Mouse (Mus musculus) adrenal gland, postnatal 25 days (tissue): ENCODE measurements around the gene Klhdc8b. TPM values are rescaled to one million over a fixed set of nuclear protein-coding genes. Genes with fewer than 3 reads are reported as not detected.

Experiments
- DNase-seq: peaks from one replicate; pipeline ENCODE4 v3.0.0; 2021; ENCODE audit warnings: mixed read lengths
- long read RNA-seq: library from polyadenylated mRNA; stranded (forward); transcript quantifications from one replicate; pipeline ENCODE4 v2.0.0, GENCODE M21; 2021
- total RNA-seq: library from RNA; stranded (reverse); gene quantifications from 2 replicates; pipeline ENCODE4 v1.2.3, GENCODE M21; 2021

The Klhdc8b gene
- total RNA-seq, result 33.2 and 38.8 TPM in 2 replicates
- long read RNA-seq, transcript Klhdc8b-201 (6 exons, 1,897 nt), result major isoform, 12 of 33 reads
- long read RNA-seq, partial matches to known transcripts, result 6 of 33 reads
- long read RNA-seq, other reads (novel, unspliced or antisense), result 13 of 33 reads

DNA sequence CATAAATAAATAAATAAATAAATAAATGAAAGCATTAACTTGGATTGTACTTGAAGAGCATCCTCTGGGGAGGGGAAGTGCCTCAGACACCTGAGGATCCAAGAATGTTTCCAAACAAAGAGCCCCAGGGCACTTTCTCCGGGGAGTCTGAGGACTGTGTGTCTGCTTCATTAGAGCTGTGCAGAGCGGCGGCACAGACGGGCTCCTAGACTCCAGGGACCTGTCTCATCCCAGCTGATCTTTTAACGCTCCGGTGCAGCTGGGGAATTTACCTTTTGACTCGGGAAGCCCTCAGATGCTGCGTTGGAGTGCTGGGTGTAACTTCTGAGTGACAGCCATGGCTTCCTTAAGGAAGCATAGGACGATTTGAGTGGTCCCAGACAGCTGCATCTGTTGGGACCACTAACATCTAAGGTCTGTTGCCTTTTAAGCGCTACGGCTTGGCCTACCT lies at the start of gene Klhdc8b:
Gene Klhdc8b, minus strand, starts transcription at position 401 of the 451 bp plus-strand sequence.
- no peak for DNase-seq

DNA sequence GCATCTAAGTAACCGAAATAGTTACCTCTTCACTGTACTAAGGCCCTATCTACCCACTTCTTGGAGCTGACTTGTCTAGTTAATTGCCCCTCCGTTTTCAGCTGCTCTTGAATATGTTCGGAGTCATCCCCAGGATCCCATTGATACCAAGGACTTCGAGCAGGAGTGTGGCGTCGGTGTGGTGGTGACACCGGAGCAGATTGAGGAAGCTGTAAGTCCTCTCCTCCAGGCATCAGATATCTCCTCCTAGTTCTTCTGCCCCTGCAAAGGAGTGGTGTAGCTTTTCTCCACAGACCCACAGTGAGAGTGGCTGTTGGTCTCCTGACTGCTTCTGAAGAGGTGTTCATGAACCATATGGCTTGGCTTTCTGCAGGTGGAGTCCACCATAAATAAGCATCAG lies 47.4 kb upstream of the Klhdc8b start:
- DNase-seq, result no peak

DNA sequence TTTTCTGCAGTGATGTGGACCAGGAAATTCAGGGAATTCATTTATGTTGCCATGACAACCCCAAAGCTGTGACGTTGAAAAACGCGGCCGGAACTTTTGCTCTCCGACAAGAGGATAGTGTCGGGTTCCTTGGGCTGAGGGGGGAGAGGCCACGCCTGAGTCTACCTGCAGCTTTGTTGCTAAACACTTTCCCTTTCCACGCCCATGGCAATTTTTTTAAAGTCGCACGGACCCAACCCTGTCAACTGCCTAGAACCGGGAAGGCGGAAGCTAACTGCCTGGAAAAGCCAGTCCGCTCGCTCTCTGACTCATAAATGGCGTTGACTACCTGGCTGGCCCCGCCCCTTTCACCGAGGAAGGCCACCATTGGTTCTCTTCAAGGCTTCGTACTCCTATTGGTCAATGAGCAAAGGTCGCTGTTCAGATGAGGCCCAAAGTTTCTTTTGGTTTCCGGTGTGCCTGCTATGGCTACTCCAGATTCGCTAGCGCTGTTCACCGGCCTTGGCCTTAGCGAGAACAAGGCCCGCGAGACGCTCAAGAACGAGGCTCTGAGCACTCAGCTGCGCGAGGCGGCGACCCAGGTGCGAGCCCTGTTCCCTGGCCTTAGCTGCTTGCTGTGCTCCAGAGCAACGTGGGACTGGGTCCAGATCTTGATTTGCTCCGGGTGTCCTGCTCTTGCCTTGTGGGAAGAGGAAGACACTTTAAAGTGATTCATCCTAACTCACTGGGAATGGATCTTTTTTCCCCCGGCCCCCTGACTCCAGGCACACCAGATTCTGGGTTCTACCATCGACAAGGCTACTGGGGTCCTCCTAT lies 46.4 kb upstream of the Klhdc8b start, which contains the start of gene Qars:
Gene Qars, plus strand, starts transcription at position 88 of the 816 bp plus-strand sequence.
- peak; percentile 92 for DNase-seq

DNA sequence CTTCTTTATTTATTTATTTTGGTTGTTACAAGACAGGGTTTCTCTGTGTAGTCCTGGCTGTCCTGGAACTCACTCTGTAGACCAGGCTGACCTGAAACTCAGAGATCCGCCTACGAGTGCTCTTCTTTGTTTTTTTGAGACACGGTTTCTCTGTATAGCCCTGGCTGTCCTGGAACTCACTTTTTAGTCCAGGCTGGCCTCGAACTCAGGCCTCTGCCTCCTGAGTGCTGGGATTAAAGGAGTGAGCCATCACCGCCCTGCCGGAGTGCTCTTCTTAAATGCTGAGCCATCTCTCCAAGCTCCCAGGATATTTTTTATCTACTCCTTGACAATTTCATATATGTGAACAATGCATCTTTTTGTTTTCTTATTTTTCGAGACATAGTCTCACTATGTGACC lies 45.5 kb upstream of the Klhdc8b start:
- no peak for DNase-seq

DNA sequence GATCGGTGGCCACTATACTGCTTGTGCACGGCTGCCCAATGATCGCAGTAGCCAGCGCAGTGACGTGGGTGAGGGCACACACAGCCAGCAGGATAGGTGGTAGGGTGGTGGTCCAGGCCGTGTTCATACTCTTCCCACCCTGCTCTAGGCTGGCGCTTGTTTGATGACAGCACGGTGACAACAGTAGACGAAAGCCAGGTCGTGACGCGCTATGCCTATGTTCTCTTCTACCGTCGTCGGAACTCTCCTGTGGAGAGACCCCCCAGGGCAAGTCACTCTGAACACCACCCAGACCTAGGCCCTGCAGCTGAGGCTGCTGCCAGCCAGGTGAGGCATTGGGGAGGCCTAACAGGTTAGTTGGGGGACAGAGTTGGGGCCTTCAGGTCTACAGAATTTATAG lies 38.6 kb upstream of the Klhdc8b start:
- DNase-seq, result no peak

DNA sequence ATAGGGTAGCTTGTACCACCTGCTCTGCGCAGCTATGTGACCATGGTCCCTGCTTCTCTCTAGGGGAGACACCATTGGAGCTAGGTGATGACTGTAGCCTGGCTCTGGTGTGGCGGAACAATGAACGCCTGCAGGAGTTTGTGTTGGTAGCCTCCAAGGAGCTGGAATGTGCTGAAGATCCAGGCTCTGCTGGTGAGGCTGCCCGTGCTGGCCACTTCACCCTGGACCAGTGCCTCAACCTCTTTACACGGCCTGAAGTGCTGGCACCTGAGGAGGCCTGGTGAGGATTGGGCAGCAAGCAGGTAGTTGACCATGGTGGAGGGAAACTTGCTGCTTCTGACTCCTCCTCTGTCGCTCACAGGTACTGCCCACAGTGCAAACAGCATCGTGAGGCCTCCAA lies 37.9 kb upstream of the Klhdc8b start:
- no peak for DNase-seq

DNA sequence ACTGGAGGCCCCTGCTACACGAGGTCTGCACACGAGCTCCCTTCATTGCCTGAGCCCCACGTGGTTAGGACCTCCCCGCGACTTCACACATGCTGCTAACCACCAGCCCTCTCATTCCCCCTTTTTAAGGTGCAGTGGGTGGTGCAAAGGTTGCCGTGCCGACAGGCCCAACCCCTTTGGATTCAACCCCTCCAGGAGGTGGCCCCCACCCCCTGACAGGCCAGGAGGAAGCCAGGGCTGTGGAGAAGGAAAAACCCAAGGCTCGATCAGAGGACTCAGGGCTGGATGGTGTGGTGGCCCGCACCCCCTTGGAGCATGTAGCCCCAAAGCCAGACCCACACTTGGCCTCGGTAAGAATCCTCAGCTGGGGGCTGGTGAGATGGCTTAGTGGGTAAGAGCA lies 33.5 kb upstream of the Klhdc8b start:
- no peak for DNase-seq

DNA sequence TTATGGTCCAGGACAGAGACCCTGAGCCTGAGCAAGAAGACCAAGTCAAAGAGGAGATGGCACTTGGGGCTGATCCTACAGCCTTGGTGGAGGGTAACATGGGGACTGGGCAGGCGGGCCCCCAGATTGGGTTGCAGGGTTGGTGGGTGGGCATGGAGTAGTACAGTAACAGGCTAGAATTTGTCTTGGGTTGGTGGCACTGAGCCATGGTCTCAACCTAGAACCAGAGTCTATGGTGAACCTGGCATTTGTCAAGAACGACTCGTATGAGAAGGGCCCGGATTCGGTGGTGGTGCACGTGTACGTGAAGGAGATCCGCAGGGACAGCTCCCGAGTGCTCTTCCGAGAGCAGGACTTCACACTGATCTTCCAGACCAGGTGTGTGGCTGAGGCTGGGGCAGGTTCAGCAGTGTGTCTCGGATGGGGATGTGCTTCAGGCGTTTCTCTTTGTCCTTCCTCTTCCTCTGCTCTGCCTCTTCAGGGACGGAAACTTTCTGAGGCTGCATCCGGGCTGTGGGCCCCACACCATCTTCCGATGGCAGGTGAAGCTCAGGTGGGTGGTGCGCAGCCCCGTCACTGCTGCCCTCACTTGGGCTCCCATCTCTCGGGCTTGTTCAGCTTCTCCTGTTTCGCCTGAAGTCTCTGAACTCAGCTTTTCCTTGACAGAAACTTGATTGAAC lies 32.9 kb upstream of the Klhdc8b start:
- DNase-seq, result no peak

DNA sequence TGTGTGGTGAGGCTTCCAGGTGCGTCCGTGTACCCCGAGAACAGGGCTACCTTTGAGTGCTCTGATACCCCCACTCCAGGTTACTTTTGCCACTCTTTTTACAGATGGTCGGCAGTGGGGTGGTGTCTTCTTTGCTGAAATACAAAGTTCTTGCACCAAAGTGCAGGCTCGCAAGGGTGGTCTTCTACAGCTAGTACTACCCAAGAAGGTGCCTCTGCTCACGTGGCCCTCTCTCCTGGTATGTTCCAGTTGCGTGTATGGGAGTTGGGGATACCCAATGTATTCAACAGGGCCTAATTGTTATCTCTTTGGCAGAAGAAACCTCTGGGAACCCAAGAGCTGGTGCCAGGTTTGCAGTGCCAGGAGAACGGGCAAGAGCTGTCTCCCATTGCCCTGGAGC lies 31.9 kb upstream of the Klhdc8b start:
- DNase-seq, result no peak

DNA sequence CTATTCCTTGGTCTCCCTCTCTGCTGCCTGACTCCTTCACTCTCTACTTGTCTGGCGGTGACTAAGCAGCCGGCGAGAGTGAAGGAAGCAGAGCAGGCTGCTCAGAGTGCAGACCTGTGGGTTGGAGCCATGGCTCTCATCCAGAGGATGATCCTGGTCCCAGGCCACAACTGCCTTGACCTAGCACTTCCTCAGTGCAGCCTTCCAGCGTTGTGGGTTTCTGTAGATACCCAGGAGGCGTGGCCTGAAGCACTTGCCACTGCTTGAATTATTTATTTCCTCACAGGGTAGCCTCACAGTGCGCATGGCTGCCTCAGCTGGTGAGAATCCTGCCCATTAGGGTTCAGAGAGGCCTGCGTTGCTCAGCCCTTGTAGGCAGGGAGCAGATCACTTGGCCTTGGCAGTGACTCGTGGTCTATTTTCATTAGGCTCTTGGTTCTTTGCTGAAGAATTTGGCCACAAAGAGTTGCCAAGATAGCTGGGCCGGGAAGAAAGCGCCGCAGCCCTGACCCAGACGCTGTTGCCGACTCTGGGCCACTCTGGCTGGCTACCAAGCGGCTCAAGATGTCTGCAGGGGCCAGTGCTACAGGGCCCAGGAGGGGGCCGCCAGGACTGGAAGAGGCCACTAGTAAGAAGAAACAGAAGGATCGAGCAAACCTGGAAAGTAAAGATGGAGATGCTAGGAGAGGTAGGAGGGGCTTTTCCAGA lies 30.8 kb upstream of the Klhdc8b start:
- peak; percentile 74 for DNase-seq

DNA sequence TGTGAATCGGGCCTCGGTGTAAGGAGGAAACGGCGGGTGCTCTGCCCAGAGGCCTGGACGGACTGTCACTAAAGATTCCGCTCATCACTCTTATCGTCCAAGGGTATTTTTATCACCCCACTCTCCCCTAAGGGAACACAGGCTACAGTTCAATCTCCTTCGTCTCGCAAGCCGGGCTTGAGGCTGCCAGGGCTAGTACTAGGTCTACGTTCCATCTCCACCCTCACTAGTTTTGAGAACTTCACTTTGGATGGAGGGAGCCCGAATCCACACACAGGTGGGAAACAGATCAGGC lies 29.9 kb upstream of the Klhdc8b start:
- DNase-seq, result no peak

DNA sequence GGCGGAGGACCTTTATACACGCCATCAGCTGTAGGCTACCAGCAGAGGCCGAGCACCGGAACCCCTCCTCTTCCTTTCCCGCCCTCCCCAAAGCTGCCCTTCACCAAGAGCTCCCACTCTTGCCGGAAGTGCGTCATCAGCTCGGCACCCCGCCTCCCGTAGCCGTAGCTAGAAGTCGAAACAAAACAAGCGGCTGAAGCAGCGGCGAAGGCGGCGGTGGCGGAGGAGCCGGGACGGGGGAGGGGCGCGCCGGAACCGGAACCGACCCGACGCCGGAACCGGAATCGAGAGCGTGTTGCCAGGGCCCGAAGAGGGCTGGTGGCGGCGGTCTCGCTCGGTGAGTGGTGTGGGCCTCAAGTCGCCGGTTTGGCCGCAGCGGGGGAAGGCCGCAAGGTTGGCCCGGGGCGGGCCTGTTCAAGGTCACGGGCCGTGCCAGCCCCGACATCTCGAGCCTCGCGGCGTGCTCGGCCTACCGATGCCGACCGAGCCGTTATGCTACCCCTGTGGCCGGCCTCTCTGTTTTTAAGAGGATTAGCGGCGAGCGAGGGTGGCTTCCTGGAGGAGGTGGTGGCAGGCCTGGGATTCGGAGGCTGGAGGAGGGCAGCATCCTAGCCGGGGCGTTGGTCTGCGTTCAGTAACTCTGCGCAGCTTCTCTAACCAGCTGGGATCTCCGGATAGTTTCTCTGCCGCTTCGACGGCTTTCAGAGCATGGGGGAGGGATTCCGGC lies 29.3 kb upstream of the Klhdc8b start, which contains the start of gene Usp19:
Gene Usp19, plus strand, starts transcription at position 44 of the 727 bp plus-strand sequence.
- peak; percentile 95 for DNase-seq

DNA sequence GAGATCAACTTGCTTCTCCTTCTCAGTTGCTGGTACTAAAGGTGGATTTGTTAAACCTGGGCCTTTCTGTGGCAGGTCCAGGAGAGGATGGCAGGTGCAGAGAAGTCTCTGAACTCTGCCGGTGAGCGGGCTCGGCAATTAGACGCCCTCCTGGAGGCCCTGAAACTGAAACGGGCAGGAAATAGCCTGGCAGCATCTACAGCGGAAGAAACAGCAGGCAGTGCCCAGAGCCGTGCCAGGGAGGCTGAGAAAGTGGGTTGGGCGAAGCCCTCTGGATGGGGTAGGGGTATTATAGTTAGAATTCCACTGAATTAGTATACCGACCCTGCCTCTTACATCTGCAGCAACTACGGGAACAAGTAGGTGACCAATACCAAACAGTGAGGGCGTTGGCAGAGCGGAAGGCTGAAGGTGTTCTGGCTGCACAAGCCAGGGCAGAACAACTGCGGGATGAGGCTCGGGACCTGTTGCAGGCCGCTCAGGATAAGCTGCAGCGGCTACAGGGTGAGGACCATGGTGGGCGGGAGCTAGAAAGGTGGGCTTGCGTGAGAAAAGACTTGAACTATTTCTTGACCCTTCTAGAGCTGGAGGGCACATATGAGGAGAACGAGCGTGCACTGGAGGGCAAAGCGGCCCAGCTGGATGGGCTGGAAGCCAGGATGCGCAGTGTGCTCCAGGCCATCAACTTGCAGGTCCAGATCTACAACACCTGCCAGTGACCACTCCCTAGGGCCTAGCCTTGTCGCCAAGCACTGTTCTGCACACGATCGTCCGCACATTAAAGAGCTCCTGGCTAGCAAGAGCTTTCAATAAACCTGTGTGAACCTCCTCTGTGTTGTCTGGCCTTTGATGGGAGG lies 28.5 kb upstream of the Klhdc8b start:
- DNase-seq, result no peak

DNA sequence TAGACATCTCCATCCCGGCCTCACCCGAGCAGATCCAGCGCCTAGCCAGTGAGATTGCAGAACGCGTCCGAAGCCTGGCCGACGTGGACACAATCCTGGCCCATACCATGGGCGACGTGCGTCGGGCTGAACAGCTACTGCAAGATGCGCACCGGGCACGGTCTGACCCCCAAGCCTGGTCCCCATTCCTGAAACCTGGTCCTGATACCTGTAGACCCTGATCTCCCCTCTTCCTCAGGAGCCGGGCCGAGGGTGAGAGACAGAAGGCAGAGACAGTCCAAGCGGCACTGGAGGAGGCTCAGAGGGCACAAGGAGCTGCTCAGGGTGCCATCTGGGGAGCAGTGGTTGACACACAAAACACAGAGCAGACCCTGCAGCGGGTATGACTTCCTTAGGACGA lies 27.8 kb upstream of the Klhdc8b start:
- no peak for DNase-seq

DNA sequence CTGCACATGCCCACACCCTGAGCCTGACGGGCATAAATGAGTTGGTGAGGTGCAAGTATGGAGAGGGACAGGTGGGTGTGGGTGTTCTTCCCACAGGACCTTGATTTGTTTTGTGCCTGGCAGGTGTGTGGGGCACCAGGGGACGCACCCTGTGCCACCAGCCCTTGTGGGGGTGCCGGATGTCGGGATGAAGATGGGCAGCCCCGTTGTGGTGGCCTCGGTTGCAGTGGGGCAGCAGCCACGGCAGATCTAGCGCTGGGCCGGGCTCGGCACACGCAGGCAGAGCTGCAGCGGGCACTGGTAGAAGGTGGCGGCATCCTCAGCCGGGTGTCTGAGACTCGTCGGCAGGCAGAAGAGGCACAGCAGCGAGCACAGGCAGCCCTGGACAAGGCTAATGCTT lies 27.0 kb upstream of the Klhdc8b start:
- DNase-seq, result no peak

DNA sequence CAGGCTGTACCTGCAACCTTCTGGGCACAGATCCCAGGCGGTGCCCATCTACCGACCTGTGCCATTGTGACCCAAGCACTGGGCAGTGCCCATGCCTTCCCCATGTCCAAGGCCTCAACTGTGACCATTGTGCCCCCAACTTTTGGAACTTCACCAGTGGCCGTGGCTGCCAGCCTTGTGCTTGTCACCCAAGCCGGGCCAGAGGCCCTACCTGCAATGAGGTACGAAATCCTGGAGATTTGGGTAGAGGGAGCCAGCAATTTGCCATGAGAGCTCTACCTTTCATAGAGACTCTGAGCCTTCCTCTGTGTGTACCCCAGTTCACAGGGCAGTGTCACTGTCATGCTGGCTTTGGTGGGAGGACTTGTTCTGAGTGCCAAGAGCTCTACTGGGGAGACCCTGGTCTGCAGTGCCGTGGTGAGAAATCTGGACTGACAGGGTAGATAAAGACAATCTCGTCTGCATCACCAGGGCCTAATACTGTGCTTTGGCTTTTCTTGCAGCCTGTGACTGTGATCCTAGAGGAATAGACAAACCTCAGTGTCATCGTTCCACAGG lies 25.7 kb upstream of the Klhdc8b start:
- DNase-seq, result no peak

DNA sequence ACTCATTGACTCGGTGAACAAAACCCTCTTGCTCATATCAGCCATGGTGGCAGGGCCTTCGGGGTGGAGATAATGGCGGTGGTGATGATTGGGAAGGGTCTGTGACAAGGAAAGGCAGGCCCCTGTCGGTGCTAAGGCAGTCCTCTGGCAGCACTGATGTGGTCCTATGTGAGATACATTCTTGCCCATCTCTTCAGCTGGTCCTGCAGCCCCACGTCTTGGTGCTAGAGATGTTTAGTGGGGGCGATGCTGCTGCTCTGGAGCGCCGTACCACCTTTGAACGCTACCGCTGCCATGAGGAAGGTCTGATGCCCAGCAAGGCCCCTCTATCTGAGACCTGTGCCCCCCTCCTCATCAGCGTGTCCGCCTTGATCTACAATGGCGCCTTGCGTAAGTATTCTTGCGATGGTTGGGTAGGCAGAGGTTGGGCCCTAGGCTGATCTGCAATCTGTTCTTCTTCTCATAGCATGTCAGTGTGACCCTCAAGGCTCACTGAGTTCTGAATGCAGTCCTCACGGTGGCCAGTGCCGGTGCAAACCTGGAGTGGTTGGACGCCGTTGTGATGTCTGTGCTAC lies 24.0 kb upstream of the Klhdc8b start:
- no peak for DNase-seq

DNA sequence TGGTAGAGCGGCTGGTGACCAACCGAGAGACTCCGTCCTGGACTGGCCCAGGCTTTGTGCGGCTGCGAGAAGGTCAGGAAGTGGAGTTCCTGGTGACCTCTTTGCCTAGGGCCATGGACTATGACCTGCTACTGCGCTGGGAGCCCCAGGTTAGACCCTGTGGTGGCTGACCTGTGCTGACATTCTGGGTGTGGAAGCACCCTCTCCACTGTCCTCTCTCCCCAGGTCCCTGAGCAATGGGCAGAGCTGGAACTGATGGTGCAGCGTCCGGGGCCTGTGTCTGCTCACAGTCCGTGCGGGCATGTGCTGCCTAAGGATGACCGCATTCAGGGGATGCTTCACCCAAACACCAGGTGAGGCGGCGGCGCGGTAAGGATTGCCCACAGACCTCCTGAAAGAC lies 22.6 kb upstream of the Klhdc8b start:
- no peak for DNase-seq

DNA sequence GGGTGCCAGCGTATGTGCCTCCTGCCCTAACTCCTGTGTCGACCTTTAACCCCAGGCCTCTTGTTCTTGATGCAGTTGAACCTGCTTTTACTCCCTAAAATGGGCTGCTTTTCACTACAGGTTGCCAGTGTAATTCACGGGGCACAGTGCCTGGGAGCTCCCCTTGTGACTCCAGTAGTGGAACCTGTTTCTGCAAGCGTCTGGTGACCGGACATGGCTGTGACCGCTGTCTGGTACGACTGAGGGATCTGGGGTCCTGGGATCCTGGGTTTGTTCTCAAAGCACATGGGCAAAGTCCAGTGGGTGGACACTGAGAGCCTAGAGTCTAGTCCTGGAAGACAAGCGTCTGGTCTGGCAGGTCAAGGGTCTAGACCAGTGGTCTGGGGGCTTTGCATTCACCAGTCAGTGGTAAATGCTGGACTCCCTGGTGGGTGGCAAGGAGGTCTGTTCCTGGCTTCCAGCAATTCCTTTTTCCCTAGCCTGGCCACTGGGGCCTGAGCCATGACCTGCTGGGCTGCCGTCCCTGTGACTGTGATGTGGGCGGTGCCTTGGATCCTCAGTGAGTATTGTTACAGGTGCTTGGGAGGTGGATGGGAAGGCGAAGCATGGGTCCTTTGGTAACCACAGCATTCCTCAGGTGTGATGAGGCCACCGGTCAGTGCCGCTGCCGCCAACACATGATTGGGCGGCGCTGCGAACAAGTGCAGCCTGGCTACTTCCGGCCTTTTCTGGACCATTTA lies 21.8 kb upstream of the Klhdc8b start:
- DNase-seq, result no peak
